Mouse (Mus musculus) C3H10T1/2 (cell line): Measurements from ENCODE around the gene Ckm. TPM values are rescaled to one million over a fixed set of nuclear protein-coding genes. Genes with fewer than 3 reads are reported as not detected.

Experiments
- polyA plus RNA-seq, 2 experiments: library from polyadenylated mRNA; unstranded; fragments of >200 nt; fragmentation: generic; extraction: Trizol; gene quantifications; one replicate each; pipeline ENCODE4 v1.2.1; 2012; ENCODE audit warnings: missing spikeins in 2 of 2

Gene Ckm
- under 1 TPM in 1 of 2 experiments, not detected in 1; 0.05 TPM for polyA plus RNA-seq

GRCm38 (mm10) chr7:19404476-19404875 is at the start of gene Ckm:
Ckm (plus strand) TSS chr7:19404776.

GRCm38 (mm10) chr7:19359299-19359891 is 45.2 kb upstream of the Ckm start, which contains the start of the genes Cd3eap and Ppp1r13l:
Cd3eap (minus strand) TSS chr7:19359483.
Ppp1r13l (plus strand) TSS chr7:19359749.

GRCm38 (mm10) chr7:19381377-19382165 is 23.0 kb upstream of the Ckm start, which contains the start of gene Ercc2:
Ercc2 (plus strand) TSS chr7:19382010.

GRCm38 (mm10) chr7:19403731-19404296 is 762 bp upstream of the Ckm start, which contains the start of gene Klc3:
Klc3 (minus strand) TSS chr7:19404104.

GRCm38 (mm10) chr7:19458591-19459111 is 54.1 kb downstream of the Ckm start, which contains the start of gene Mark4:
Mark4 (minus strand) TSS chr7:19458821.

GRCm38 (mm10) chr7:19462884-19463381 is 58.4 kb downstream of the Ckm start, which contains the start of gene Exoc3l2:
Exoc3l2 (plus strand) TSS chr7:19463331.

Other genes starting within 250 kb of the Ckm start
- under 1 TPM; 0.02 to 0.15 TPM for gene Gipr, start 238.6 kb upstream of the Ckm start, polyA plus RNA-seq
- under 1 TPM in 1 of 2 experiments, not detected in 1; 0.02 TPM for gene Eml2, start 228.4 kb upstream of the Ckm start, polyA plus RNA-seq
- gene Gpr4, start 192.2 kb upstream of the Ckm start, polyA plus RNA-seq = under 1 TPM; 0.05 to 0.14 TPM
- gene Opa3, start 176.4 kb upstream of the Ckm start, polyA plus RNA-seq = 10 to 100 TPM; 22.3 to 24.0 TPM
- 10 to 100 TPM; 30.1 to 39.1 TPM for gene Vasp, start 133.0 kb upstream of the Ckm start, polyA plus RNA-seq
- not detected for gene Ppm1n, start 124.7 kb upstream of the Ckm start, polyA plus RNA-seq
- gene Rtn2, start 122.2 kb upstream of the Ckm start, polyA plus RNA-seq = 1 to 10 TPM in 1 of 2 experiments, under 1 TPM in 1; 0.91 to 1.1 TPM
- gene Fosb, start 94.7 kb upstream of the Ckm start, polyA plus RNA-seq = 1 to 10 TPM in 1 of 2 experiments, under 1 TPM in 1; 0.29 to 1.1 TPM
- gene Ercc1, start 60.0 kb upstream of the Ckm start, polyA plus RNA-seq = 100 to 1,000 TPM in 1 of 2 experiments, 10 to 100 TPM in 1; 85.1 to 272 TPM
- gene Cd3eap, start 45.3 kb upstream of the Ckm start, polyA plus RNA-seq = 10 to 100 TPM in 1 of 2 experiments, 1 to 10 TPM in 1; 9.0 to 24.5 TPM
- 1 to 10 TPM; 7.3 to 7.9 TPM for gene Ppp1r13l, start 45.0 kb upstream of the Ckm start, polyA plus RNA-seq
- gene Ercc2, start 22.8 kb upstream of the Ckm start, polyA plus RNA-seq = 10 to 100 TPM in 1 of 2 experiments, 1 to 10 TPM in 1; 6.7 to 12.5 TPM
- 1 to 10 TPM in 1 of 2 experiments, under 1 TPM in 1; 0.61 to 2.7 TPM for gene Klc3, start 672 bp upstream of the Ckm start, polyA plus RNA-seq
- 10 to 100 TPM in 1 of 2 experiments, 1 to 10 TPM in 1; 7.2 to 16.0 TPM for gene Mark4, start 54.0 kb downstream of the Ckm start, polyA plus RNA-seq
- gene Exoc3l2, start 58.6 kb downstream of the Ckm start, polyA plus RNA-seq = under 1 TPM; 0.06 to 0.08 TPM
- 1 to 10 TPM; 2.8 to 7.6 TPM for gene Bloc1s3, start 103.6 kb downstream of the Ckm start, polyA plus RNA-seq
- gene Trappc6a, start 103.6 kb downstream of the Ckm start, polyA plus RNA-seq = 100 to 1,000 TPM in 1 of 2 experiments, 10 to 100 TPM in 1; 46.3 to 112 TPM
- gene Nkpd1, start 113.1 kb downstream of the Ckm start, polyA plus RNA-seq = under 1 TPM; 0.01 to 0.32 TPM
- gene Ppp1r37, start 158.3 kb downstream of the Ckm start, polyA plus RNA-seq = 10 to 100 TPM; 33.3 to 45.0 TPM
- gene Zfp296, start 172.5 kb downstream of the Ckm start, polyA plus RNA-seq = under 1 TPM in 1 of 2 experiments, not detected in 1; 0.07 TPM
- gene Gemin7, start 172.8 kb downstream of the Ckm start, polyA plus RNA-seq = 100 to 1,000 TPM; 127 to 141 TPM
- gene Clasrp, start 199.7 kb downstream of the Ckm start, polyA plus RNA-seq = 10 to 100 TPM; 11.9 to 28.1 TPM
- 10 to 100 TPM; 11.9 to 33.1 TPM for gene Relb, start 224.7 kb downstream of the Ckm start, polyA plus RNA-seq